Mouse (Mus musculus) hindbrain, embryonic 14.5 days (tissue): ENCODE results near the gene Tmem63a. TPM values are rescaled to one million over a fixed set of nuclear protein-coding genes. Genes with fewer than 3 reads are reported as not detected.
A peak's percentile ranks its signal among the peaks of the same experiment; 100 is the strongest.

Source experiments
- ATAC-seq: fragments of 200-750 bp; cut with Nextera tagmentation; 2 replicates; pipeline ENCODE4 v1.8.0; 2017; ENCODE audit warnings: moderate number of reproducible peaks, mild to moderate bottlenecking, moderate TSS enrichment, moderate library complexity; ENCODE audit not compliant: low FRiP score
- DNase-seq: peaks from one replicate; pipeline ENCODE4 v3.0.0-alpha.2; 2015; ENCODE audit warnings: low spot score
- H3K27ac ChIP-seq: fragments of 300-500 bp; sonication (generic); 2 replicates; pipeline ENCODE4 v1.5.1; 2014; ENCODE audit warnings: mild to moderate bottlenecking, moderate library complexity
- H3K27me3 ChIP-seq: fragments of 300-500 bp; sonication (generic); 2 replicates; pipeline ENCODE4 v1.6.1; 2014; ENCODE audit warnings: mild to moderate bottlenecking, low read length, mixed read lengths; ENCODE audit not compliant: control insufficient read depth, insufficient read depth
- H3K36me3 ChIP-seq: fragments of 300-500 bp; sonication (generic); replicated peaks from 2 replicates; pipeline ENCODE4 v1.6.1; 2014; ENCODE audit not compliant: control insufficient read depth, insufficient read depth
- H3K4me1 ChIP-seq: fragments of 300-500 bp; sonication (generic); replicated peaks from 2 replicates; pipeline ENCODE4 v1.6.1; 2014; ENCODE audit warnings: antibody characterized with exemption, low read length, mixed read lengths; ENCODE audit not compliant: control insufficient read depth, insufficient read depth
- H3K4me2 ChIP-seq: fragments of 300-500 bp; sonication (generic); replicated peaks from 2 replicates; pipeline ENCODE4 v1.6.1; 2014; ENCODE audit warnings: mild to moderate bottlenecking, moderate library complexity
- H3K4me3 ChIP-seq: fragments of 300-500 bp; sonication (generic); replicated peaks from 2 replicates; pipeline ENCODE4 v1.5.1; 2014; ENCODE audit warnings: mild to moderate bottlenecking, low read length
- H3K9ac ChIP-seq: fragments of 300-500 bp; sonication (generic); 2 replicates; pipeline ENCODE4 v1.6.1; 2014
- H3K9me3 ChIP-seq: fragments of 300-500 bp; sonication (generic); 2 replicates; pipeline ENCODE4 v1.6.1; 2016; ENCODE audit warnings: low read length; ENCODE audit not compliant: control insufficient read depth
- WGBS: fragments of 180-500 bp; shearing (Covaris S2); extraction: QIAGEN DNeasy Blood & Tissue Kit; methylation state at CpG from one replicate; pipeline ENCODE4 v1.1.7; 2014; 5-methylcytosine and 5-hydroxymethylcytosine counted together
- polyA plus RNA-seq: library from polyadenylated mRNA; unstranded; fragments of >200 nt; fragmentation: Nextera tagmentation; extraction: Ambion mirVana; gene quantifications from 2 replicates; pipeline ENCODE4 v1.2.1, GENCODE M21; 2014

The Tmem63a gene
- polyA plus RNA-seq, 1 experiment from 2014 or later: 1.5 TPM

DNA sequence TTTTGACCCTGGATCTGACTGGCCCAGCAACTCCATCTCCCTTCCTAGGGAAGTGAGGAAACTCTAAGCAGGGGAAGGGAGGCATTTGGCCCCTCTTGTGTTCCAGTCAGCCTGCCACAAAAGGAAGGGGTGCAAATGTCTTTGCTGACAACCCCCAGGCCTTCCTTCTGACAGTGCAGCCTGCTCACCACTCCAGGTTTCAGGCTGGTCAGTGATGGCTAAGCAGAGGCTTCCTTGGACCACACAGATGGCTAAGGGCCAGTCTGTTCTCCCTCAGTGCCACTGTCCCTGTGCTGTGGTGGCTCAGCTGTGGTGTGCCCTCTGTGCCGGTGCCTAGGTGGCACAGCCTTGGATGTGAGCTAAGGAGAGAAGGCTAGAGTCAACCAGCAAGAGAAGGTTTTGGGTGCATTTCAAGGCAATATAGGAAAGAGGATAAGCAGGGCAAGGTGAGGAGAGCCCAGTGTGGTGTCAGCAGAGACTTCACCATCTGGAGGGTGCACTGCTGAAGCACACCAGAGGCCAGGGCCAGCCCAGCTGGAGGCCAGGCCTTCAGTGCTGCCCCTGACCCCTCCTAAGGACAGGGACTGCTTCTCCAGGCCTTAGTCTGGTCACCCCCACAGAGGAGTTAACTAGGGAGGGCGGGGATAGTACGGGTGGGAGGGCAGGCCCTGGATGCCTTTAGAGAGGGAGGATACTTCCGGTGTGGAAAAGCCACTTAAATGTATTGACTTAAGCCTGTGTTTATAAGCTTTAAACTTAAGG, 68.2 kb downstream of the Tmem63a start:
- 68% methylated on average over 4 of the region's 4 CpGs for WGBS
- no peaks in the 10 kb centered on the region for H3K9me3 ChIP-seq
- ATAC-seq: no peak
- H3K27ac ChIP-seq: no peak overlapping the region
- no peak overlapping the region for H3K4me2 ChIP-seq
- no peak overlapping the region for H3K4me3 ChIP-seq
- no peak overlapping the region for H3K9ac ChIP-seq
- 0 out of 2 replicates have a peak, but pooled peaks cover 3% of the 10 kb centered on the region for H3K4me1 ChIP-seq
- H3K27me3 ChIP-seq: no peaks in the 10 kb centered on the region
- DNase-seq: no peak
- H3K36me3 ChIP-seq: no peaks in the 10 kb centered on the region

DNA sequence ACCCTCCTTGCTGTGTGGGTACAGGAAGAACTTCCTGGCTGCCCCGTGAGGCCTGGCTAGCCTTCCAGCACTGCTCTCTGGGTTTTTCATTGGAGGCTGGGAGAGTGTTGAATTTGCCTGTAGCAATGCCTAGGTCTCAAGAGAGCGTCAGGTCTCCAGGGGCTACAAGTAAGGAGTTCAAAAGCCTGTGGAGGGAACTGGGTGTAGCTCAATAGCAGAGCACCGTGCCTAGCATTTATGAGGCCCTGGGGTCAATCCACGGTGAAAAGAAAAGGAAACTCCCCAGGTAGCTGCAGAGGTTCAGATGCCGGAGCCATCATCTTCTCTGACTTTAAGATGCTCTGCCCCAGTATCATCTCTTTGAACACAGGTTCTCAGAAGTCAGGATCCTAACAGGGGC, 69.5 kb downstream of the Tmem63a start:
- Histone ChIP-seq H3K4me3 (no peak overlapping the region), H3K9me3 (no peaks in the 10 kb centered on the region), H3K9ac (no peak overlapping the region), H3K4me1 (0 out of 2 replicates have a peak, but pooled peaks cover 5% of the 10 kb centered on the region), H3K27ac (no peak overlapping the region), H3K36me3 (no peaks in the 10 kb centered on the region), H3K27me3 (no peaks in the 10 kb centered on the region), H3K4me2 (no peak overlapping the region)
- ATAC-seq (no peak), DNase-seq (no peak)
- WGBS: 66% methylated on average over 5 of the region's 5 CpGs

DNA sequence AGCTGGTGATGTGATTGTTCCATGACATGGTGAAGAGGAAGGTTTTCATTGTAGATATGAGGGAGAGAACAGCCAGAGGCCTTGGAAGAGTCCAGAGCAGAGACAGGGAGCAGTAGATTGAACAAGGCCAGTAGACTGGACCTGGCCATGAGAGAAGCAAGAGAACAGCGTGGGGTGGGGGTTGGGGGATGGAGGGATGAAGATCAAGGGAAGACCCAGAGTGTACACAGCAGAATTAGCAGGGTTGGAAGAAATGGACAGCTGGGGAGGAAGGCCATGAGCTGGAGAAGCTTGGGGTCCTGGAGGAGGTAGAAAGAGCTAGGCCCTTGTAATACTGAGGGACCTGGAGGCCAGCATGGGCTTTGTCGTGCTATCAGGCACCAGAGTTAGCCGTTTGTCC, 70.3 kb downstream of the Tmem63a start:
- DNase-seq: no peak
- no peak for ATAC-seq
- H3K4me2 ChIP-seq: no peak overlapping the region
- no peaks in the 10 kb centered on the region for H3K9me3 ChIP-seq
- no peak overlapping the region for H3K4me3 ChIP-seq
- no peaks in the 10 kb centered on the region for H3K36me3 ChIP-seq
- H3K27me3 ChIP-seq: no peaks in the 10 kb centered on the region
- no peak overlapping the region for H3K27ac ChIP-seq
- 83% methylated on average over 3 of the region's 3 CpGs for WGBS
- no peak overlapping the region for H3K9ac ChIP-seq
- H3K4me1 ChIP-seq: 0 out of 2 replicates have a peak, but pooled peaks cover 5% of the 10 kb centered on the region

DNA sequence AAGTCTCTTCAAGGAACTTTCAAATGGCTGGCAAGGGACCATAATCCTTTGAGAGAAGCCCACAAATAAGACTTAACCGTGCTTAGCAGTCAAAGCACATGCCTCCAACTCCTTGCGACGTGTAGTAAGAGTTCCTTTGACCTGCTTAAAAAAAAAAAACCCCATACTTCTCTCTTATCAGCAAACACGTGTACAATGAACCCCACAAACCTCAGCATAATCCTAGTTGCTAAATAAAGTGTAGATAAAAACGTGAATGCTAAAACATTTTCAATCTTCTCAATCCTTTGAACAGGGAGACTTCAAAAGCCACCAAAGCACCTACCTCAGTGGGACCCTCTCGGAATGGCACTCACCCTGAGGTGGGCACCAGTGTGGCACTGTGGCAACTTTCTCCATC, 71.3 kb downstream of the Tmem63a start:
- H3K9ac ChIP-seq: no peak overlapping the region
- 85% methylated on average over 6 of the region's 6 CpGs for WGBS

DNA sequence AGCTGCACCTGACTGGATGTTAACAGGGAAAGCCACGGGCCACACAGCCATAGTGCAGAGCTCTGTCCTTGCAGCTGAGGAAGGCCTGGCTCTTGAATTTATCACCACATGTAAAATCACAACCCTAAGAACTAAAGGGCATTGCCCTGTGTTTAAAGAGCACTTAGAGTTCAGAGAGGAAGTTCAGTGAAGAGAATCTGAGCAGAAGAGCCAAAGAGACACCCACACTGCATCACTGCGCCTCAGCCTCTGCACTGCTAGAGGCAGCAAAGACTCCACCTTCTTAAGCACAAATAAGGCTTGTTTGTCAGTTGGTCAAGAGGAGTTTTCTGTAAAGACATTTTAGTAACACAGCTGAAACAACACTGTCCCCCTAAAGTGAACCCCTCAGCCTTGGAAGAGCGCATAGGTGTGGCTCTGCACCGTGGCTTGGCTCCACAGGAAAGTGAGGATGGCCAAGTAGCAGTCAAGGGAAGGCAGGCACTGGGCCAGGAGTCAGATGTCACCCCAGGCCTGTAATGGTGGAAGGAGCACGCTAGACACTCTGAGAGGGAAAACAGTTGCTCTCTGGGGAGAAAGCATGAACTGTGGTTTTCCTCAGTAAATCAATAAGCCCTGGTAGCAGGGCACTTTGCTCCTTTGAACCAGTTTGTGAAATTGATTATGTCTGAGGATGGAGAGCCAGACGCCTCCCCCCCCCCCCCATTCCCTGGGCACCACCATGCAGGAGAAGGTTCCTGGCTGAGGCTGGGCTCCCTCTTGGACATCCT, 72.8 kb downstream of the Tmem63a start:
- 68% methylated on average over 6 of the region's 6 CpGs for WGBS
- Histone ChIP-seq H3K4me3 (no peak overlapping the region), H3K9ac (no peak overlapping the region), H3K4me1 (0 out of 2 replicates have a peak, but pooled peaks cover 5% of the 10 kb centered on the region), H3K36me3 (no peaks in the 10 kb centered on the region), H3K9me3 (no peaks in the 10 kb centered on the region), H3K27me3 (no peaks in the 10 kb centered on the region), H3K27ac (no peak overlapping the region), H3K4me2 (no peak overlapping the region)
- ATAC-seq (no peak), DNase-seq (no peak)

More for the DNA sequence above, 71.3 kb downstream of the Tmem63a start:
- Histone ChIP-seq H3K4me1 (0 out of 2 replicates have a peak, but pooled peaks cover 5% of the 10 kb centered on the region), H3K36me3 (no peaks in the 10 kb centered on the region), H3K27ac (no peak overlapping the region), H3K4me3 (no peak overlapping the region), H3K9me3 (no peaks in the 10 kb centered on the region), H3K4me2 (no peak overlapping the region), H3K27me3 (no peaks in the 10 kb centered on the region)
- DNase-seq (no peak), ATAC-seq (no peak)

DNA sequence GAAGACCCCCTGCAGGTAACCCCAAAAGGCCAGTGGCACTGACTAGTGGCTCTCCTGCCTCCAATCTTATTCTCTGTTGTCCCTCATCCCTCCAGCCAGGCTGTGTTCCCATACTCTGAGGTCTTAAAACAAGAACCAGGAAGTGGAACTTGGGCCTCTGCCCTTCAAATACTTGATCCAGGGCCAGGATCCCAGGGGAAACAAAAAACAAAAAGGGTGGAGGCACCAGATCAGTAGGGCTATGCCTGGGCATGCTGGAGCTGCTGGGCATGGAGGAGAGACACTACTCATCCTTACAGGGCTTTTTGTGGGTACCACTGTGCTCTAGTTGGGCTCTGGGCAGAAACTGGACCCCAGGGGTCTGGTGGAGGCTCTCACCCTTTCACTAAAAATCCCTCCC, 73.4 kb downstream of the Tmem63a start:
- ATAC-seq (no peak), DNase-seq (no peak)
- no peak overlapping the region for H3K4me2 ChIP-seq
- no peak overlapping the region for H3K4me3 ChIP-seq
- no peak overlapping the region for H3K27ac ChIP-seq
- no peak overlapping the region for H3K9ac ChIP-seq
- H3K4me1 ChIP-seq: 0 out of 2 replicates have a peak, but pooled peaks cover 5% of the 10 kb centered on the region
- no peaks in the 10 kb centered on the region for H3K27me3 ChIP-seq
- H3K36me3 ChIP-seq: no peaks in the 10 kb centered on the region
- H3K9me3 ChIP-seq: no peaks in the 10 kb centered on the region

DNA sequence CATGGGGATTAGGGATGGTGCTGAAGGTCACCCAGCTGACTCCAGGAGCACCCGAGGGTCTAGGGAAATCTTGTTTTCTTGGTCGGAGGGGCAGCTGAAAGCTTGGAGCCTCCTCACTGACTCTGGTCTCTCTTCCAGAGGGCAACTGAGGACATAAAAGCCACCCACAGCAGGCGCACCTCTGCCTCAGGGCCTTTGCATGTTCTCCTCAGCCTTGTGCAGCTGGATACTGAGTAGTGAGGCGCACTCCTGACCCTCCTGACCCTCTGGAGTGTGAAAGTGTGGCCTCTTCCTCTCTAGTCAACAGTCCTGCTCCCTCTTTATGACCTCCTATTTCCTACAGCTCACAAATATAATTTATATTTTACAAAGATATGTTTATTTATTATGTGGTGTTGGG, 73.9 kb downstream of the Tmem63a start:
- no peak overlapping the region for H3K9ac ChIP-seq
- 0 out of 2 replicates have a peak, but pooled peaks cover 5% of the 10 kb centered on the region for H3K4me1 ChIP-seq
- 81% methylated on average over 4 of the region's 4 CpGs for WGBS
- no peak overlapping the region for H3K27ac ChIP-seq
- ATAC-seq: no peak
- peak overlapping the region; percentile 42; the same call in 1 of the 2 replicates for H3K4me3 ChIP-seq
- H3K9me3 ChIP-seq: no peaks in the 10 kb centered on the region
- no peaks in the 10 kb centered on the region for H3K36me3 ChIP-seq
- no peaks in the 10 kb centered on the region for H3K27me3 ChIP-seq
- peak overlapping the region; percentile 79 for H3K4me2 ChIP-seq
- no peak for DNase-seq

DNA sequence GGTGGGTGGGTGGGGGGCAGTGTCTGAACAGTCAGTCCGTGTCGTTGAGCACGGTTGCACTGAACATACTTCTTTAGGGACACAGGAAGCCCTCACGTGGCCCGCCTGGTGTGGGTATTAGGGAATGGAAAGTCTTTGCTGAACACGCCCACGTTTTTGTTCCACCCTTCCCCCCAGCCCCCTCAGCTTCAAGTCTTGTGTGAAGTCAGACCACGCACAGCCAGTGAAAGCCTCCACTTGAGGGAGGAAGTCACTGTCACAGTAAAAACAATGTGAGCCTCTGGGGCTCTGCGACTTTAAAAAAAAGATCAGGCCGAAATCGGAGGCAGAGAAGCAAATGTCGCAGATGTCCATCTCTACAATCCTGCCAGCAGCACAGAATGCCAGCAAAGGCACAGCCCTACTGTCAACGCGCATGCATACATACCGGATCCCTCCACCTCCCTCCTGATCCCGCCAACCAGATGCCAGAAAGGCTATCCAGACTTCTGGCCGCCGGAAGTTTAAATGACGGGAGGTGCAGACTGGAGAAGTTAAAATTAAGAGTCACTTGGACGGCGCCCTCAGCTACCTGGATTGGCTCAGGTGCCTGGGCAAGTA, 74.5 kb downstream of the Tmem63a start:
- peak overlapping the region; percentile 79 for H3K4me2 ChIP-seq
- H3K36me3 ChIP-seq: no peaks in the 10 kb centered on the region
- peak overlapping the region; percentile 42 for H3K4me3 ChIP-seq
- no peaks in the 10 kb centered on the region for H3K27me3 ChIP-seq
- 0 out of 2 replicates have a peak, but pooled peaks cover 5% of the 10 kb centered on the region for H3K4me1 ChIP-seq
- H3K27ac ChIP-seq: no peak overlapping the region
- WGBS: 4% methylated on average over 21 of the region's 21 CpGs
- DNase-seq: peak; percentile 64
- ATAC-seq: peak; percentile 75
- no peaks in the 10 kb centered on the region for H3K9me3 ChIP-seq
- peak overlapping the region; percentile 52 for H3K9ac ChIP-seq

DNA sequence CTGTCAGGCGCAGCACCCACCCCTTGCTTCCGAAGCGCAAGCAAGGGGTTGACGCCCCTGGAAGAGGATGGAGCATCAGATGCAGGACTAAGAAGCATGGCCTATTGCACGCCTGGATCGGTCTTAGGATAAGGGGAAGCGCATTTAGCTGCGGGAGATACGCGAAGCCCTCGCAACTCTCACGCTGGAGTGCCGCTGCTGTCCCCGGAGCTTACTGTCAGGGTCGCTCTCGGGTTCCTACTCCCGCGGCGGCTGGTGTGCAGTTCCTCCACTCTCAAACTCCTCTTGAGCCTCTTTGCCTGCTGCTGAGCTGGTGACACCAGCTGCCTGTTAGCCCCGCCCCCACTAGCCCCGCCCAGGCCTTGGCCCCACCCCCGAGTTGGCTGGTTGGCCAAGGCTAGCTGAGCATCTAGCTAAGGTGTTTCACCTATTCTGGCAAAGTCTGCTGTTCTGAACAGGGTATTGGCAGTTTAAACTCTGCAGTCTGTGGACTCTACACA, 75.1 kb downstream of the Tmem63a start:
- Histone ChIP-seq H3K36me3 (no peaks in the 10 kb centered on the region), H3K27me3 (no peaks in the 10 kb centered on the region), H3K4me3 (peak overlapping the region; percentile 42), H3K4me1 (0 out of 2 replicates have a peak, but pooled peaks cover 5% of the 10 kb centered on the region), H3K9me3 (no peaks in the 10 kb centered on the region), H3K9ac (peak overlapping the region; percentile 52), H3K4me2 (peak overlapping the region; percentile 79), H3K27ac (no peak overlapping the region)
- DNase-seq (peak; percentile 67), ATAC-seq (peak; percentile 82)
- under 1% methylated on average over 22 of the region's 22 CpGs for WGBS
